Mouse (Mus musculus): Measurements from ENCODE around the gene Rin3. TPM values are rescaled to one million over a fixed set of nuclear protein-coding genes. Genes with fewer than 3 reads are reported as not detected.
A peak's percentile ranks its signal among the peaks of the same experiment; 100 is the strongest.

Gene Rin3
- polyA plus RNA-seq, 1 experiment from 2014 or later = 2.8 TPM

GRCm38 (mm10) chr12:102391982-102392381, 109.1 kb downstream of the Rin3 start:
- Histone ChIP-seq H3K4me3 (no peak overlapping the region), H3K4me2 (no peak overlapping the region), H3K27me3 (replicated peaks) (no peaks in the 10 kb centered on the region), H3K36me3 (replicated peaks) (peaks cover 6% of the 10 kb centered on the region; the same call in 1 of the 2 replicates), H3K27ac (no peak overlapping the region), H3K9ac (no peak overlapping the region), H3K9me3 (no peaks in the 10 kb centered on the region), H3K4me1 (no peaks in the 10 kb centered on the region)
- 68% methylated on average over 4 of the region's 4 CpGs for WGBS
- ATAC-seq (replicated peaks) = no peak

GRCm38 (mm10) chr12:102394496-102394895, 111.6 kb downstream of the Rin3 start:
- WGBS = 94% methylated on average over 7 of the region's 7 CpGs
- no peak for ATAC-seq (replicated peaks)
- Histone ChIP-seq H3K4me1 (no peaks in the 10 kb centered on the region), H3K4me3 (no peak overlapping the region), H3K27me3 (replicated peaks) (no peaks in the 10 kb centered on the region), H3K9me3 (no peaks in the 10 kb centered on the region), H3K36me3 (replicated peaks) (peaks cover 6% of the 10 kb centered on the region; the same call in 1 of the 2 replicates), H3K4me2 (no peak overlapping the region), H3K27ac (no peak overlapping the region), H3K9ac (no peak overlapping the region)

GRCm38 (mm10) chr12:102395537-102395936, 112.7 kb downstream of the Rin3 start:
- H3K36me3 ChIP-seq (replicated peaks) = peaks cover 6% of the 10 kb centered on the region; the same call in 1 of the 2 replicates
- H3K27me3 ChIP-seq (replicated peaks) = no peaks in the 10 kb centered on the region
- H3K9ac ChIP-seq = no peak overlapping the region
- ATAC-seq (replicated peaks) = no peak
- 63% methylated on average over 9 of the region's 9 CpGs for WGBS
- no peak overlapping the region for H3K27ac ChIP-seq
- H3K4me3 ChIP-seq = no peak overlapping the region
- no peaks in the 10 kb centered on the region for H3K4me1 ChIP-seq
- no peak overlapping the region for H3K4me2 ChIP-seq
- H3K9me3 ChIP-seq = no peaks in the 10 kb centered on the region

GRCm38 (mm10) chr12:102395998-102396991, 113.4 kb downstream of the Rin3 start:
- H3K9ac ChIP-seq = no peak overlapping the region
- no peaks in the 10 kb centered on the region for H3K4me1 ChIP-seq
- 34% methylated on average over 19 of the region's 19 CpGs for whole genome bisulfite sequencing
- H3K4me3 ChIP-seq = no peak overlapping the region
- no peak for ATAC-seq (replicated peaks)
- no peak overlapping the region for H3K27ac ChIP-seq
- no peak overlapping the region for H3K4me2 ChIP-seq
- H3K9me3 ChIP-seq = no peaks in the 10 kb centered on the region
- peaks cover 6% of the 10 kb centered on the region; the same call in 1 of the 2 replicates for H3K36me3 ChIP-seq (replicated peaks)
- no peaks in the 10 kb centered on the region for H3K27me3 ChIP-seq (replicated peaks)

GRCm38 (mm10) chr12:102398588-102398987, 115.7 kb downstream of the Rin3 start:
- Histone ChIP-seq H3K4me2 (no peak overlapping the region), H3K4me1 (no peaks in the 10 kb centered on the region), H3K36me3 (replicated peaks) (peaks cover 18% of the 10 kb centered on the region; the same call in 1 of the 2 replicates), H3K27ac (no peak overlapping the region), H3K4me3 (no peak overlapping the region), H3K27me3 (replicated peaks) (no peaks in the 10 kb centered on the region), H3K9ac (no peak overlapping the region), H3K9me3 (no peaks in the 10 kb centered on the region)
- WGBS = 90% methylated on average over 4 of the region's 4 CpGs
- no peak for ATAC-seq (replicated peaks)

- H3K9ac ChIP-seq = no peak overlapping the region
- H3K9me3 ChIP-seq = no peaks in the 10 kb centered on the region
- no peaks in the 10 kb centered on the region for H3K27me3 ChIP-seq (replicated peaks)
- WGBS = 91% methylated on average over 13 of the region's 13 CpGs
- H3K4me2 ChIP-seq = no peak overlapping the region
- no peaks in the 10 kb centered on the region for H3K4me1 ChIP-seq
- H3K4me3 ChIP-seq = no peak overlapping the region
- peaks cover 5% of the 10 kb centered on the region; the same call in 1 of the 2 replicates for H3K36me3 ChIP-seq (replicated peaks)
- ATAC-seq (replicated peaks) = no peak
- no peak overlapping the region for H3K27ac ChIP-seq
Measured at GRCm38 (mm10) chr12:102413171-102413570, 130.3 kb downstream of the Rin3 start.

GRCm38 (mm10) chr12:102414686-102415085, 131.8 kb downstream of the Rin3 start:
- H3K4me2 ChIP-seq = no peak overlapping the region
- no peaks in the 10 kb centered on the region for H3K27me3 ChIP-seq (replicated peaks)
- no peak overlapping the region for H3K27ac ChIP-seq
- no peaks in the 10 kb centered on the region for H3K9me3 ChIP-seq
- no peak overlapping the region for H3K9ac ChIP-seq
- H3K36me3 ChIP-seq (replicated peaks) = peaks cover 5% of the 10 kb centered on the region; the same call in 1 of the 2 replicates
- H3K4me3 ChIP-seq = no peak overlapping the region
- WGBS = 90% methylated on average over 6 of the region's 6 CpGs
- peaks cover 4% of the 10 kb centered on the region; the same call in 1 of the 2 replicates for H3K4me1 ChIP-seq
- no peak for ATAC-seq (replicated peaks)

GRCm38 (mm10) chr12:102416391-102416837, 133.6 kb downstream of the Rin3 start:
- H3K9me3 ChIP-seq = no peaks in the 10 kb centered on the region
- no peak overlapping the region for H3K9ac ChIP-seq
- peaks cover 5% of the 10 kb centered on the region; the same call in 1 of the 2 replicates for H3K4me1 ChIP-seq
- no peaks in the 10 kb centered on the region for H3K27me3 ChIP-seq (replicated peaks)
- ATAC-seq (replicated peaks) = no peak; the same call in 1 of the 2 replicates
- no peak overlapping the region for H3K27ac ChIP-seq
- no peak overlapping the region for H3K4me3 ChIP-seq
- H3K4me2 ChIP-seq = no peak overlapping the region
- 46% methylated on average over 7 of the region's 7 CpGs for WGBS
- peaks cover 5% of the 10 kb centered on the region; the same call in 1 of the 2 replicates for H3K36me3 ChIP-seq (replicated peaks)

- Histone ChIP-seq H3K27ac (no peak overlapping the region), H3K36me3 (replicated peaks) (peaks cover 5% of the 10 kb centered on the region; the same call in 1 of the 2 replicates), H3K9me3 (no peaks in the 10 kb centered on the region), H3K4me2 (no peak overlapping the region), H3K4me3 (no peak overlapping the region), H3K27me3 (replicated peaks) (no peaks in the 10 kb centered on the region), H3K4me1 (peaks cover 5% of the 10 kb centered on the region; the same call in 1 of the 2 replicates), H3K9ac (no peak overlapping the region)
- 78% methylated on average over 7 of the region's 7 CpGs for WGBS
- ATAC-seq (replicated peaks) = no peak; the same call in 1 of the 2 replicates
Measured at GRCm38 (mm10) chr12:102416955-102417510, 134.2 kb downstream of the Rin3 start.

GRCm38 (mm10) chr12:102417701-102418100, 134.9 kb downstream of the Rin3 start:
- no peaks in the 10 kb centered on the region for H3K9me3 ChIP-seq
- WGBS = 91% methylated on average over 6 of the region's 6 CpGs
- H3K27ac ChIP-seq = no peak overlapping the region
- peaks cover 10% of the 10 kb centered on the region for H3K36me3 ChIP-seq (replicated peaks)
- H3K4me2 ChIP-seq = no peak overlapping the region
- H3K4me3 ChIP-seq = no peak overlapping the region
- ATAC-seq (replicated peaks) = no peak
- H3K9ac ChIP-seq = no peak overlapping the region
- H3K27me3 ChIP-seq (replicated peaks) = no peaks in the 10 kb centered on the region
- peaks cover 5% of the 10 kb centered on the region; the same call in 1 of the 2 replicates for H3K4me1 ChIP-seq

- peaks cover 5% of the 10 kb centered on the region for H3K36me3 ChIP-seq (replicated peaks)
- no peaks in the 10 kb centered on the region for H3K9me3 ChIP-seq
- 30% methylated on average over 3 of the region's 3 CpGs for WGBS
- no peak overlapping the region for H3K4me2 ChIP-seq
- H3K27me3 ChIP-seq (replicated peaks) = no peaks in the 10 kb centered on the region
- no peak overlapping the region for H3K4me3 ChIP-seq
- H3K9ac ChIP-seq = no peak overlapping the region
- ATAC-seq (replicated peaks) = no peak
- peaks cover 5% of the 10 kb centered on the region; the same call in 1 of the 2 replicates for H3K4me1 ChIP-seq
- H3K27ac ChIP-seq = 0 out of 2 replicates have a peak overlapping the region, but pooled peaks have one; percentile 48
Measured at GRCm38 (mm10) chr12:102419544-102419943, 136.7 kb downstream of the Rin3 start.
